Mouse (Mus musculus) intestine, embryonic 14.5 days (tissue): ENCODE results near the gene BC051142. TPM values are rescaled to one million over a fixed set of nuclear protein-coding genes. Genes with fewer than 3 reads are reported as not detected.
A peak's percentile ranks its signal among the peaks of the same experiment; 100 is the strongest.
"Not testable (repeated sequence)": the region's sequence is repeated elsewhere in the genome, so short reads cannot be mapped to it uniquely, and the experiment has no call there.

ENCODE experiments used
- ATAC-seq: fragments of 200-750 bp; cut with Nextera tagmentation; replicated peaks from 2 replicates; pipeline ENCODE4 v1.8.0; 2017; ENCODE audit warnings: low read depth, moderate number of reproducible peaks, moderate TSS enrichment, moderate library complexity; ENCODE audit not compliant: low FRiP score, low TSS enrichment
- DNase-seq: peaks from one replicate; pipeline ENCODE4 v3.0.0-alpha.2; 2018; ENCODE audit warnings: low spot score
- H3K27ac ChIP-seq: fragments of 300-500 bp; sonication (generic); 2 replicates; pipeline ENCODE4 v1.5.1; 2014; ENCODE audit warnings: low read depth, mild to moderate bottlenecking, control low read depth
- H3K27me3 ChIP-seq: fragments of 300-500 bp; sonication (generic); replicated peaks from 2 replicates; pipeline ENCODE4 v1.6.1; 2014; ENCODE audit warnings: low read length, control low read depth; ENCODE audit not compliant: control insufficient read depth, insufficient read depth
- H3K36me3 ChIP-seq: fragments of 300-500 bp; sonication (generic); 2 replicates; pipeline ENCODE4 v1.6.1; 2014; ENCODE audit warnings: low read length, control low read depth; ENCODE audit not compliant: control insufficient read depth, insufficient read depth
- H3K4me1 ChIP-seq: fragments of 300-500 bp; sonication (generic); replicated peaks from 2 replicates; pipeline ENCODE4 v1.6.1; 2014; ENCODE audit warnings: low read length, control low read depth, mixed read lengths; ENCODE audit not compliant: control insufficient read depth, insufficient read depth
- H3K4me2 ChIP-seq: fragments of 300-500 bp; sonication (generic); 2 replicates; pipeline ENCODE4 v1.6.1; 2014; ENCODE audit warnings: low read length
- H3K4me3 ChIP-seq: fragments of 300-500 bp; sonication (generic); 2 replicates; pipeline ENCODE4 v1.5.1; 2014; ENCODE audit warnings: low read depth, low read length, control low read depth, mixed read lengths
- H3K9ac ChIP-seq: fragments of 300-500 bp; sonication (generic); 2 replicates; pipeline ENCODE4 v1.6.1; 2014; ENCODE audit warnings: mild to moderate bottlenecking, low read length
- H3K9me3 ChIP-seq: fragments of 300-500 bp; sonication (generic); 2 replicates; pipeline ENCODE4 v1.6.1; 2016; ENCODE audit warnings: low read length, control low read depth; ENCODE audit not compliant: control insufficient read depth
- WGBS: fragments of 180-500 bp; shearing (Covaris S2); extraction: QIAGEN DNeasy Blood & Tissue Kit; methylation state at CpG from one replicate; pipeline ENCODE4 v1.1.7; 2014; 5-methylcytosine and 5-hydroxymethylcytosine counted together
- polyA plus RNA-seq: library from polyadenylated mRNA; unstranded; fragments of >200 nt; fragmentation: Nextera tagmentation; extraction: Ambion mirVana; gene quantifications from 2 replicates; pipeline ENCODE4 v1.2.1, GENCODE M21; 2014

Gene BC051142
- polyA plus RNA-seq, 1 experiment from 2014 or later: 0.51 TPM

DNA sequence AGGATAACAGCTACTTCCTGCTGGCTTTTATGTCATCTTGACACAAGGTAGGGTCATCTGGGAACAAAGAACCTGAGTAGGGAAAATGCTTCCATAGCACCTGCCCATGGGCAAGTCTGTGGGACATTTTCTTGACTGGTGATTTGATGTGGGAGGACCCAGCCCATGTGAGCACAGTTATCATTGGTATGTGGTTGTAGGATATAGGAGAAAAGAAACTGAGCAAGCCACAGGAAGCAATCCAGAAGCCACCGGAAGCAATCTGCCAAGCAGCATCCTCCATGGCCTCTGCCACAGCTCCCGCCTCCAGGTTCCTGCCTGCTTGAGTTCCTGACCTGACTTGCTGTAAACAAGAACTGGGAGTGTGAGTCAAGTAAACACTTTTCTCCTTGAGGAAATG, 71.9 kb downstream of the BC051142 start:
- 73% methylated on average over 2 of the region's 2 CpGs for WGBS
- no peaks in the 10 kb centered on the region for H3K36me3 ChIP-seq
- no peaks in the 10 kb centered on the region for H3K27me3 ChIP-seq
- no peak overlapping the region for H3K9ac ChIP-seq
- H3K27ac ChIP-seq: no peak overlapping the region
- H3K4me3 ChIP-seq: no peak overlapping the region
- ATAC-seq (no peak), DNase-seq (no peak)
- H3K4me1 ChIP-seq: no peaks in the 10 kb centered on the region
- no peak overlapping the region for H3K4me2 ChIP-seq
- H3K9me3 ChIP-seq: no peaks in the 10 kb centered on the region

GRCm38 (mm10) chr17:34475060-34475459, 76.4 kb downstream of the BC051142 start:
- ATAC-seq (no peak), DNase-seq (no peak)
- Histone ChIP-seq H3K4me2 (no peak overlapping the region), H3K4me1 (no peaks in the 10 kb centered on the region), H3K27me3 (no peaks in the 10 kb centered on the region), H3K9me3 (no peaks in the 10 kb centered on the region), H3K27ac (no peak overlapping the region), H3K36me3 (no peaks in the 10 kb centered on the region), H3K4me3 (no peak overlapping the region), H3K9ac (no peak overlapping the region)
- 74% methylated on average over 3 of the region's 3 CpGs for WGBS

GRCm38 (mm10) chr17:34476427-34476826, 77.8 kb downstream of the BC051142 start:
- Histone ChIP-seq H3K4me3 (no peak overlapping the region), H3K27me3 (no peaks in the 10 kb centered on the region), H3K36me3 (no peaks in the 10 kb centered on the region), H3K4me2 (no peak overlapping the region), H3K9me3 (no peaks in the 10 kb centered on the region), H3K4me1 (no peaks in the 10 kb centered on the region), H3K9ac (no peak overlapping the region), H3K27ac (no peak overlapping the region)
- DNase-seq (no peak), ATAC-seq (no peak)
- WGBS: 89% methylated on average over 1 of the region's 2 CpGs

GRCm38 (mm10) chr17:34477238-34478013, 78.8 kb downstream of the BC051142 start, which contains the start of gene Btnl4:
TSS of gene Btnl4 (minus strand) at chr17:34477318.
- peak; percentile 60; the same call in 1 of the 2 replicates for ATAC-seq
- H3K36me3 ChIP-seq, DNase-seq, H3K27me3 ChIP-seq, H3K27ac ChIP-seq, H3K9ac ChIP-seq, H3K4me1 ChIP-seq, H3K9me3 ChIP-seq, H3K4me3 ChIP-seq, H3K4me2 ChIP-seq: not testable (repeated sequence)
- WGBS: 84% methylated on average over 4 of the region's 5 CpGs

DNA sequence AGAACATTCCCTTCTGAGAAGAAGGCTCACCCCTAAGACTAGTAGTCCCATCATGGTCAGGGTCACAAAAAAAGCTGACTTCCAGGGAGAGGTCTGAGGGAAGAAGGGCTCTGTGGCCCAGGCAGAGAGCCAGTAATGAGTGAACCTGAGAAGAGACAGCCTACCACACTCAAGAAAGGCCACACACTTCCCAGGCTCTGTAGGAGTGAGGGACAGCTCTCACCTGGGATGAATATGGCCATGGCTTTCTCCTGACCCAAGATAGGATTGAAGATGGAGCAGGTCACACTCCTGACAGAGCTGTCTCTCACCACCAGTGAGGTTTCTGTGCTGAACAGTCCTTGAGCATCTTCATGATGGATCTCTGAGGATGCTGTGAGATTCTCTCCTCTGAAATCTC, 94.2 kb downstream of the BC051142 start:
- Histone ChIP-seq H3K9ac (no peak overlapping the region), H3K4me3 (no peak overlapping the region), H3K36me3 (no peaks in the 10 kb centered on the region), H3K9me3 (no peaks in the 10 kb centered on the region), H3K27me3 (no peaks in the 10 kb centered on the region), H3K27ac (no peak overlapping the region), H3K4me2 (no peak overlapping the region), H3K4me1 (no peaks in the 10 kb centered on the region)
- DNase-seq: no peak
- ATAC-seq: no peak

DNA sequence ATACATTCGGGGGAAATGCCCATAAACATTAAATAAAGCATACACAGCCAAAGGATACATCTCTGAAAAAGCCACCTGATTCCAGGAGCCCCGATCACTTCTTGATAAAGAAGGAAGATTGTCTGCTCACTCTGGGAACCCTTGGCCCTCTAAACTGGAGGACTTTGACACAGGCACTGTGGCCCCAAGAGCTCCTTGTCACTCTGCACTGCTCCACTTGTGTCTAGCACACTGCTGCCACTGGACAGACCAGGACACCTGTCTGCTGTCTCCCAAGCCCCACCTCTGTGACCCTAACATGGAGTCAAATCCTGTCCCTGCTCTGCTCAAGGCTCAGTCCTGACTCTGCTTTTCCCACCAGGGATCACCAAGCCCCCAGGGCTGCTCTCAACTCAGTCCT, 96.5 kb downstream of the BC051142 start:
- not testable (repeated sequence) for H3K9ac ChIP-seq, H3K27ac ChIP-seq, H3K4me1 ChIP-seq, H3K9me3 ChIP-seq, ATAC-seq, DNase-seq, H3K27me3 ChIP-seq, H3K4me2 ChIP-seq, H3K4me3 ChIP-seq, H3K36me3 ChIP-seq
- WGBS: 79% methylated on average over 2 of the region's 2 CpGs

DNA sequence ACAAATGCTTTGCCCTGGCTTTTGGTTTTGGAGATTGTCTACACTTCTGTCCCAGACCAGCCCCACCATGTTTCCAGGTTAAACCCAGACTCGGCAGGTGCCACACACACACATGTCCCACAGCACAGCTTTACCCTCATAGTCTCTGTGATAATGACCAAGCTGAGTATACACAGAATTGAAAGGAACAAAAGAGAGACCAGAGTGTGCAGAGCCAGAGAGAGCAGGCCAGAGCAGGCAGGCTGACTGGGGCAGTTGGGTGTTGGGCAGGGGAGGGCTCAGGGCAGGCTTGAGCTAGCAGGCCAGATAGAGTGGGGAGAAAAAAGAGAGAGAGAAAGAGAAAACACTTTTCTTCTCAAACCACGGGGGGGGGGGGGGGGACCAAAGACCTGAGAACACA, 97.9 kb downstream of the BC051142 start:
- Histone ChIP-seq H3K4me1 (no peaks in the 10 kb centered on the region), H3K4me3 (no peak overlapping the region), H3K9ac (no peak overlapping the region), H3K4me2 (peak overlapping the region; percentile 11; the same call in 1 of the 2 replicates), H3K36me3 (no peaks in the 10 kb centered on the region), H3K9me3 (no peaks in the 10 kb centered on the region), H3K27me3 (no peaks in the 10 kb centered on the region), H3K27ac (no peak overlapping the region)
- no peak for DNase-seq
- WGBS: 82% methylated on average over 1 of the region's 2 CpGs
- ATAC-seq: no peak

DNA sequence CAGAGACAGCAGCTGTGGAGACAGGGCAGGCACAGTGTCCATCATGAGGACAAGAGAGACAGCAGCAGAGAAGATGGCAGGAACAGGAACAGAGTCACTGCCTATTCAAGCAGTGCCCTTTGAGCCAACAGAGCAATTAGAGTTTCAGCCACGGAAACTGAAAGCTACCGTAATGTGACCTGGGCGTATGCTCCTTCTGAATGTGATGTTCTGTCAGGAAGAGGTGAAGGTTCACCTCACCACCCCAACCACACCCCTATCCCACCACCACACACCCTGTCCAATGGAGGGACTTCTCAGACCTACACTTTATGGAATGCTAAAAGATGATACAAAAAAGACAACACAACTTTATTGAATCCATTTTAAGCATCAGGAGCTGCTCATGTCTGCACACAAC, 98.7 kb downstream of the BC051142 start:
- not testable (repeated sequence) for H3K4me3 ChIP-seq, DNase-seq, H3K9me3 ChIP-seq, H3K9ac ChIP-seq, H3K36me3 ChIP-seq, H3K4me1 ChIP-seq, H3K27ac ChIP-seq, H3K27me3 ChIP-seq, H3K4me2 ChIP-seq
- ATAC-seq: peak; percentile 70; the same call in 1 of the 2 replicates
- 56% methylated on average over 3 of the region's 3 CpGs for WGBS

DNA sequence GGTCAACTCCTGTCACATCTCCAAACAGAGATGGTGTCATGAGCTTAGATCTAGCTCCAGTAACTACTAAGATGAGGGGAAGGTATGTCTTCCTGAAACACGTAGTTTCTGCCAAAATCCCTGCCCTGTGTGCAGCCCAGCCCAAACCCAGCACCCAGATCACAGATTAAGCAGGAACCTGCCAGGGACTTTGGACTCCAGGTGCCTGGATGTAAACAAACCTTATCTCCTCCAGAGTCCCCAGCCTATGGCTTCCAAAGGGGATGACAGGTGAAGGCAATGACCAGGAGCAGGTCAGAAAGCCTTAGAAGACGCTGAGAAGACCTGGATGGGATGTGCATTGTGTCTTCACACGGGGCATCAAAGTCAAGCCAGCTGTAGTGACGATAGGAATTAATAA, 99.1 kb downstream of the BC051142 start:
- DNase-seq, H3K9ac ChIP-seq, H3K27me3 ChIP-seq, H3K4me1 ChIP-seq, H3K4me3 ChIP-seq, H3K4me2 ChIP-seq, H3K27ac ChIP-seq, H3K9me3 ChIP-seq, H3K36me3 ChIP-seq: not testable (repeated sequence)
- WGBS: 44% methylated on average over 2 of the region's 4 CpGs
- peak; percentile 86 for ATAC-seq
